Mouse (Mus musculus) megakaryocyte-erythroid progenitor cell, adult 5-6 weeks (primary cell): ENCODE results near the gene Ttll11. TPM values are rescaled to one million over a fixed set of nuclear protein-coding genes. Genes with fewer than 3 reads are reported as not detected.
A peak's percentile ranks its signal among the peaks of the same experiment; 100 is the strongest.

Source experiments
- ATAC-seq: replicated peaks from 2 replicates; pipeline ENCODE4 v1.8.0; 2016; ENCODE audit warnings: mild to moderate bottlenecking, inconsistent platforms; ENCODE audit not compliant: severe bottlenecking, poor library complexity, low FRiP score, low TSS enrichment
- total RNA-seq, 2 experiments: library from RNA; stranded (forward) in 1 of 2; stranded (reverse) in 1 of 2; fragments of 200-1000, 215-1000 nt in 1 of 2; fragments of >200 nt in 1 of 2; fragmentation: Nextera tagmentation in 1 of 2; gene quantifications; 2 replicates each; pipeline ENCODE4 v1.2.3; 2014 to 2017

Gene Ttll11
- total RNA-seq, 2 experiments from 2014 or later = 0.23 to 0.55 TPM

DNA sequence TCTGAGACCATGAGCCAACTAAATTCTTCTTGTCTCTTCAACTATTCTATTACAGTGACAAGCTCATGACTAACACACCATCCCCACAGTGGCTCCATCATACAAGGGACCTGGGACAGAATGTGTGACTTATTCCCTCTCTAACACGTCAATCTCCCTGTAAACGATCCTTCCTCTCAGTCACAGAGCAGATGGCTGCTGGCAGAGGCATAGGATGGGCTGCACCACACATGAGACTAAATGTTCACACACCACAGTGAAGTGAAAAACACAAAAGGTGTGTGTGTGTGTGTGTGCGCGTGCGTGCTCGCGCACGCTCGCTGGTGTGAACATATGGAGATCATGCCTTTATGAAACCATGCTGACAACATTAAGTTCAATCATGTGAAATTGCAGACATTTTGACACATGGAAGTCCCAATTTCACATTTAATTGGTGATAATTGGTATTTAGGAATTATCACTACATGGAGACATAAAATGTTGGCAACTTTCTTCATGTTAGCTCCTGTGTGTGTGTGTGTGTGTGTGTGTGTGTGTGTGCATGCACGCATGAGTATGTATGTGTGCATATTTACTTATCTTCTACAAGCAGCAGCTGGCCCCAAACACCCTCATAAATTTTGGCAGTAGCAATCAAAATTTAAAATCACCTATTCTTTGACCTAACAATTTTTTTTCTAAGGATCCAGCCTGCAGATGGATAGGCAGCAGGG, 145.4 kb downstream of the Ttll11 start:
- no peak for ATAC-seq

DNA sequence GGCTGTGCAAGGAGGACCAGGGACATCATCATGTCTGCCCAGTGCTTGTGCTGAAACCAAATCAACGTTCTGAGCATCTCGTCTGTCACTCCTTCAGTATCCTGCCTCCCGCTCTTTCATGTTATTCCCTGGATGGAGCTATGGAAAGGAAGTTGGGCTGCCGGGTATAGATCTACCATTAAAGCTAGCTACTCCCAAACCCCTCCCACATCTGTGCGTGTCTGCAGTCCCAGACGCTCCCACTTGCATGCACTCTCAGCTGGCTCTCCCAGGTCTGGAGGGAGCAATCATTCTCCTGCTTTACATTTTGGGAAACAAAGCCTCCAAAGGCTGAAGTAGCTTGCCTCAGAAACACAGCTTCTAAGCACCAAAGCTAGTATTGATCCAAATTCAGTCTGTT, 146.2 kb downstream of the Ttll11 start:
- ATAC-seq = no peak

GRCm38 (mm10) chr2:35832742-35833425, 146.8 kb downstream of the Ttll11 start:
- ATAC-seq = peak; percentile 53

DNA sequence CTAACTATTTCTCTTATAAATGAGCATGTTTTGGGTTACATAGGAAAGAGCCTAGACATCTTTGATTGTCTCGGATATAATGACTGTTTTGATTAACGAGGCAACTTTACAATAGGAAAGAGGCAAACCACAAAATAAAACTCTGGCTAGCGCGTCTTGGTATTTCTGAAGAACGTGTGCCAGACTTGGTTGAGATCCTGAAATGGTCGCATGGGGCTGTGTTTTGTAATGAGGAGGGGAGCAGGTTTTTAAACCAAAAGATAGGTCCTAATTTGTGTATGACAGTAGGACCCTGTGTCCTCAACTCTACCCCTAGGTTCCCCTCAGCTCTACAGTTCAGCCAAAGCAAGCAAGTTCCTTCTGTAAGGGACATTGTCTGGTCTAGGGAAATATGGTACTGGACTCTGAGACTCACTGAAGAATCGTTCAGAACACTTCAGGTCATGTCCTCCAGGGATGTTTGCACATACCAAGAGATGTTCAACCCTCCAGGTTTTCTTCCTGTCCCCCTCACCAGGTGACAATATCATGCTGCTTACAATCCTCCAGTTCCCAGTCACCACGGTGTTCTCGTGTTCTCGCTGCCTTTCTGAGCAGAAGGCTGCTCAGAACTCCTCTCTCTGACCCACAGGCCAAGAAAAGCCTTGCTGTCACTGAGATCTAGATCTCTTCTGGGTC, 147.7 kb downstream of the Ttll11 start:
- ATAC-seq = no peak

DNA sequence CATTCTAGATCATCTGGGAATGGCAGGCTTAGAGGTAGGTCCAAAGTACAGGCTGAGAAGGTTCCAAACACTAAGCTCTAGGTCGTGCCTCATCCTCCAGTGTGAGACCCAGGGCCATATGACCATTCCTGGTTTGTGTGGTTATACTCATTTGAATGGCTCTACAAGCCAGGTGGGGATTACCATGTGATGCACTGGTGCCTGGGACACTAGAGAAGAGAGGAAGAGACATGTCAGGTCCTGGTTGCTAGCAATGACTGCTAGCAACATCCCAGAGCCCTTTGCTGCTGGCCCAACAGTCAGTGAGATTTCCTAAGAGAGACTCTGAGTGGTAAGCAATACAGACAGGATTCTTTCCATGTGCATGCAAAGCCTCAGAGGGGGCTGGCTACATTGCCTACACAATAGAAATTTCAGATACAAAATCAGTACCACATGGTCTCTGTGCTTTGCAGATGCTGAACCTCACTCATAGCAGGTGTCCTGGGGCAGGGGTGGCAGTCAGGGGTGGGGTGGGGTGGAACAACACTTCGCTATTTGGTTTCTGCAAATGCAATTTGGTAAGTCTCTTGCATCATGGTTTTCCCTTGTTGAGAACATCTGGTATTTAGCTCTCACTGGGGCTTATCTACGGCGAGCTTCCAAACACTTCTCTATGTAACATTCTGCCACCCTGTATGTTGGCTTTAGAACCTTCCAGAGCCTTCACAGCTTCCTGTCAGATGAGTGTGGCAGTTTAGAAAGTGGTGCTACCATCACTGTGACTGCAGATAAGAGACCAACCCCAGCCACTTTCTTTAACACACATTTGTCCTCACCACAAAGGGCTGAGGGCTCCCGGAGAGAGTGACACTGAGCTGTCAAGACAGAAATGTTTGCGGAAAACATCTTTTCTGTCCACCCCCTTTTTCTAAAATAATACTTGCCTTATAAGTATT, 148.5 kb downstream of the Ttll11 start:
- peak; percentile 81 for ATAC-seq

DNA sequence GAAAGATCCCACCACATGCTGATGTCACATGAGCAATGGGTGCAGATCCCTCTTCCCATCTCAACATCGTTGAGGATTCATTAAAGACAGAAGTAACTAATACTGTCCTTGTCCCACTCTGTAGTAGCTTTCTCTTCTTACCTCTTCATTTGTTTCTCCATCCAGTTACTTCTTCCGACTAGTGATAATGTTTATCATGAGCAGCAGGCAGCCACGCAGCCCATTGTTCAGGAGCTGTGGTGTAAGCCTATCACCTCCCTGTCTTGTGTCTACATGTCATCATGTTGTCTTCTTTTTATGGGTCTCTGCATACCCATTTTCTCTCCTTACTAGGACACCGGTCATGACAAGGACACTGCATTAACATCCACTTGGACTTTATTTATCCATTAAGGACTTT, 150.6 kb downstream of the Ttll11 start:
- ATAC-seq = peak; percentile 17; the same call in 1 of the 2 replicates

- no peak for ATAC-seq
Measured at GRCm38 (mm10) chr2:35827886-35828285, 151.8 kb downstream of the Ttll11 start.

DNA sequence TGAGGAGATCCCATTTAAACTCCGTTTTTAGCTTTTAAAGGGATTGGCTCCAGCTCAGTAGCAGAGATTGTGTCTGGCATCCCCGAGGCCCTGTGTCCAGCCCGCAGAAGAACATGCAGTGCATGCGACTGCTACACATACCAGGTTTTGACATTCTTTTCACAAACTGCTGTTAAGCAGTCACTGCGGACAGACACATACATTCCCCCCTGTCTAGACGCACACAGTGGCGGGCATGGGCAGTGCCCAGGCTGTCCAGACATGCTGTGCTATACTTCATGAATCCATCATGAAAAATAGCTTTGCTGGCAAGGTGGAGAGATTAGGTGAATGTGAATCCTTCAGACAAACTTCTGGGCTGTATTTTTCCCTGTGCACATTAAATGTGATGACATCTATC, 154.6 kb downstream of the Ttll11 start:
- ATAC-seq = no peak

GRCm38 (mm10) chr2:35823589-35823988, 156.1 kb downstream of the Ttll11 start:
- no peak for ATAC-seq

- peak; percentile 53; the same call in 1 of the 2 replicates for ATAC-seq
Measured at GRCm38 (mm10) chr2:35818883-35819282, 160.8 kb downstream of the Ttll11 start.

DNA sequence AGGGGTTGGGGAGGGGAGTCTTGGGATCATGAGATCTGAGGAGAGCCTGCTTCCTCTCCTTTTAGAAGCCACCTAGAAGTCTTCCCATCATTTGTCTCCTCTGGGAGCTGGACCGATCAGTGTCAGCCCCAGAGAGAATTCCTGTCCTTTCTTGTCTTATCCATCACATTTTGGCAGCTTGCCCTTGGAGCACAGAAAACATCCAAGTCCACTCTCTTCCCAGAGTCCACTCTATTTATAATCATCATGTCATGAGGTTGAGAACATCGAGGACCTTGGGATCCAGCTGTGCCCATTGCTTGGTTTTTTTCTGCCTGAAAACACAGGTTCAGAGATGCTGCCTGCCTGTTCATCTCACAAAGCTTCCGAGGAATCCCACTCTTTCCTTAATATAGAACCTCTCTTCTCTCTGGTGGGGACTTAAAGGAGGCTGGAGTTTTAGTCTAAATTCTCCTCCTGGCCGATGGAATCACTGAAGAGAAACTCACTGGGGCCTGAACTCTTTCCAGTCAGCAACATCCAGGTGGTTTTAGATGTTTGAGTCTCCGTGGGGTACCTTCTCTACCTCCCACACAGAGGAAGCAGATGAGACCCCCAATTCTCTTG, 163.6 kb downstream of the Ttll11 start:
- ATAC-seq = no peak

DNA sequence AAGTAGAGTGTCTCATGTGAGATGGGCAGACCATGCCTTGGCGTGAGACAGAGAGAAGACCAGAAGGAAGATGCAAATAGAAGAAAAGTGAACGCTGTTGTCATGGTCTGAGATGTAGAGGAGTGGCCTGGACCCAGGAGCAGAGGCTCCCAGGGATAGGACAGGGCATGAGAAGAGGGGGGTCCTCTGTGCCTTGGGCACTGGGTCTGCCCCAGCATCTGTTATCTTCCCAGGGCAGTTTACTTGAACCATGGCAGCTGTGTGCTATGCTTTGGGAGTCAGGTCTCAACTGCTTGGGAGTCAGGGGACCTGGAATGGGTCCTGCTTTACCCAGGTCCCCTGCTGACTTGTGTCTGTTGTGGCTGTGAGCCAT, 167.2 kb downstream of the Ttll11 start:
- no peak for ATAC-seq

GRCm38 (mm10) chr2:35811801-35812560, 167.7 kb downstream of the Ttll11 start:
- no peak for ATAC-seq

DNA sequence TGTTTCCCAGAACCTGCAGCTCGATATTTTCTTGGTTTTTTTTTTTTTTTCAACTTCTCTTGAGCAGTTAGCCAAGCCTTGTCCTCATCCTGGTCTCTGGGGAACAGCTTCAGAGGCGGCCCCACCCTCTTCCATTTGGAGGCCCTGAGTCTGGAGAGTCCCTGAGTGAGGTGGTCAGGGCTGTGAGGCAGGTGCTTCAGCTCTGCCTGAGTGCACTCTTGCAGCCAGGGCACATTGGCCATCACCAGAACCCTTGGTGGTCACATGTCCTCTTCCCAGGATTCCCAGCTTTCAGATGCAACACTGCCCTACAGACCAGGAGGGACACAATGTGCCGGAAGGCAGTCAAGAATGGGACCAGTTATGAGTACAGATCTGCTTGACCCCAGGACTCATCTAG, 169.7 kb downstream of the Ttll11 start:
- no peak for ATAC-seq

- no peak for ATAC-seq
Measured at GRCm38 (mm10) chr2:35809141-35809540, 170.6 kb downstream of the Ttll11 start.

DNA sequence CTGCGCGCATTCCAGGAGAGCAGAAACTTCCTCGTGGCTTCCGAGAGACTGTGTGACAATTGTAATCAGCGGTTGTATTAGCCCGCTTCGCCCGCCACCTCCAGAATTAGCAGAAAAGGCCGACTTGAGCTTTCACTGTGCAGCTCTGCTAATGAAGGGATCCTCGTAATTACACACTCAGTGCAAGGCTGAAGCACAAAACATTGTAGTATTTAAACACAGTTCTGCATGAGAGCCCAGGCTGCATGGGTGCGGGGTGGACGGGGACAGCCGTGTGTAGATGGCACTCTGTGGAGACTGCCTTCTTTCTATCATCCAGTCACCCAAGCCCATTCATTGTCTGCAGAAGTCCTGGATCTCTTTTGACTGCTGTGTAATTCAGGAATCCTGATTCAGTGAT, 173.8 kb downstream of the Ttll11 start:
- ATAC-seq = no peak

GRCm38 (mm10) chr2:35803095-35803494, 176.6 kb downstream of the Ttll11 start:
- ATAC-seq = no peak

DNA sequence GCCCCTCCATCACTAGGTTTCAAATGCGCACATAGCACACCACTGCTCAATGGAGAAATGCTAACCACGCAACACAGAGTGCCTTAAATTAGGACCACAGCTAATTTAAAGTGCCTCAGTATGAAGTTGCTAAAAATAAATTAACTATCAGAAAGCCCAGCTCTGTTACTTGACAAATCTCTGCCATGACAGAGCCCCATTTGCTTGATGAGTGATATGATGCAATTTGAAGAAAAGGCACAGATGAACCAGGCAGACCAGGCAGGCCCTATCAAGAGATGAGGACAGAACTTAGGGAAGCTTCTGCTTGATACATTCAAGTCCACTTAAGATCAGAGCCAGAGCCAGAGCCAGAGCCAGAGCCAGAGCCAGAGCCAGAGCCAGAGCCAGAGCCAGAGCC, 178.0 kb downstream of the Ttll11 start:
- no peak for ATAC-seq

GRCm38 (mm10) chr2:35799073-35799472, 180.6 kb downstream of the Ttll11 start:
- no peak for ATAC-seq
